In genomic region chr8:74639276-74639675, GRCm38 (mm10) we compare ENCODE assay signal across 15 mouse cellular contexts.
"Had no signal": no experiment of that assay in that cellular context is flagged by ENCODE, and none has a peak within 500 bp of the region (broad histone marks: within the 10 kb centered on the region; RNA-seq: fewer than 3 reads in every experiment).

No protein-coding gene starts in this region.

- DNase-seq: right cerebral cortex, adult 18-20 months; right cerebral cortex, postnatal 14 days; right cerebral cortex, postnatal 25 days; right cerebral cortex, postnatal 4 days; spleen, adult 18-20 months; thymus, adult 18-20 months; thymus, adult 2 months; thymus, postnatal 14 days; thymus, postnatal 25 days; thymus, postnatal 36 days; thymus, postnatal 4 days had no signal

- H3K27ac ChIP-seq: neural tube, embryonic 12.5 days; neural tube, embryonic 13.5 days; neural tube, embryonic 15.5 days; stomach, embryonic 15.5 days had no signal

- H3K4me3 ChIP-seq: neural tube, embryonic 12.5 days; neural tube, embryonic 13.5 days; neural tube, embryonic 15.5 days; stomach, embryonic 15.5 days had no signal

- H3K9me3 ChIP-seq: neural tube, embryonic 12.5 days; neural tube, embryonic 13.5 days; neural tube, embryonic 15.5 days; stomach, embryonic 15.5 days had no signal

- H3K4me1 ChIP-seq: neural tube, embryonic 12.5 days; neural tube, embryonic 13.5 days; neural tube, embryonic 15.5 days; stomach, embryonic 15.5 days had no signal

- H3K9ac ChIP-seq: neural tube, embryonic 12.5 days; neural tube, embryonic 13.5 days; neural tube, embryonic 15.5 days; stomach, embryonic 15.5 days had no signal

- H3K4me2 ChIP-seq: neural tube, embryonic 12.5 days; neural tube, embryonic 13.5 days; neural tube, embryonic 15.5 days; stomach, embryonic 15.5 days had no signal

- H3K36me3 ChIP-seq: neural tube, embryonic 12.5 days; neural tube, embryonic 13.5 days; neural tube, embryonic 15.5 days; stomach, embryonic 15.5 days had no signal

- H3K27me3 ChIP-seq: neural tube, embryonic 12.5 days; neural tube, embryonic 13.5 days; neural tube, embryonic 15.5 days; stomach, embryonic 15.5 days had no signal
